Mouse (Mus musculus): ENCODE data around the gene Gfra1.

The Gfra1 gene

DNA sequence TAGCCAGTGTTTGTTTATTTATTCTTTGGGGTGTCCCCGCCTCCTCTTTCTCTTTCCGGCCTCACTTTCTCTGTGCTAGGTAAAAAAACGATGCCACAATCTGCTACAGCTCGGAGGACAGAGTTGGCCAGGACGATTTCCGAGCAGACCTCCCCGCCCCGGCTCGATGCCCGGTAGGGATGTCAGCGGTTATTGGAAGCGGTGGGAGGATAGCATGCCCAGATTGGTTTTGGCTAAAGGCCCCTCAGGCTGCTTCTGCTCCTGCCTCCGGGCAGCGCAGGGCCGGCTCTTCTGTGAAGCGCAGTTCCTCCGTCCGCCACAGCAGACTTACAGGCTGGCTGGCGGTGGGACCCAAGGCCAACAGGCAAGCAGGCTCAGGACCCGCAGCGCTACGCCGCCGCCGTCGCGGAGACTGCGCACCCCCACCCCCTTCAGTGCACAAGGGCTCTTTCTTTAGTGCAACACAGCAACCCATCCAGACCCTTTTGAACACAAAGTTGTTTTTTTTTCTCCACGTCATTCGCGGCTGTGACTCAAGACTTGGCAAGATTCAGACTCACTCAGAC lies at the start of gene Gfra1:
Gene Gfra1 (minus strand): TSS at position 414 of the 566 bp plus-strand sequence.
- no peak for DNase-seq

DNA sequence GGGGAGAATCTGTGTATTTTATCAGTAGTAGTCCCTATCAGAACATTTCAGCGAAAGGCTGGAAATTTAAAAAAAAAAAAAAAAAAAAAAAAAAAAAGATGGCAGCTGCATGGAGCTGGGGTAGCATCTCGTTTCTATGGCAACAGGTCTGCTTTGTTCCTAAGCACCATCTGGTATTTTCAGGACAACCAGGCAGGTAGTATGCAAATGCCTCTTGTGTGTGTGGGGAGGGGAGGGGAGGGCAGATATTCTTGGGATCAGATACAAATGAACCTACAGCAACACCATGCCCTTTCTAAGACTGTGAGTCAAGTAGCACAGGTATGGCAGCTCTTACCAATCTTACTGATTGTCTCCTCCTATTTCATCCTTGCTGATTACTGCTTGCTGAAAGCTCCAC lies 44.3 kb upstream of the Gfra1 start:
- no peak for DNase-seq

DNA sequence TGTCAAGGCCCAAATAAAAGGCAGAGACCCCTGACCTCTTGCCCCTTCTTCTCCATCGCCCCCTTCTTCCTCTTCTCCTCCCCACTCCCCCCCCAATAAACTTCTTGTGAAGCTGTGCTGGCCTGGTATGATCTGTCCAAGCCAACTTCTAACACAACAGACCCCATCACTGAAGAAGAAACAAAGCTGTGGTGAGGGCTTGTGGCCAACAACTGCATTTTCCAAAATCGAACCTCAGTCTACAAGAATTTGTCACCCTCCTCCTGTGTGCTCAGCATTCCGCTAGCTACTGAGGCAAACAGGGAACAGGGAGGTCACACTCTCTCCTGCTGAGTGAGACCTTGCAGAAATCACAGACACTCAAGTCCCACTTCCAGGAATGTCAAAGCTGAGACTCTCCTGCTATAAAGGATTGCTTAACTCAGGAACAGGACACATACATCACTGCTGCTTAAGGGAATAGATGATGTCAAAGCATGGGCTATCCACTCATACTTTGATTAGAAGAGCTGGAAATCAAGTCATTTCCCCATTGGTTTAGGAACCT lies 43.8 kb upstream of the Gfra1 start:
- no peak for DNase-seq

DNA sequence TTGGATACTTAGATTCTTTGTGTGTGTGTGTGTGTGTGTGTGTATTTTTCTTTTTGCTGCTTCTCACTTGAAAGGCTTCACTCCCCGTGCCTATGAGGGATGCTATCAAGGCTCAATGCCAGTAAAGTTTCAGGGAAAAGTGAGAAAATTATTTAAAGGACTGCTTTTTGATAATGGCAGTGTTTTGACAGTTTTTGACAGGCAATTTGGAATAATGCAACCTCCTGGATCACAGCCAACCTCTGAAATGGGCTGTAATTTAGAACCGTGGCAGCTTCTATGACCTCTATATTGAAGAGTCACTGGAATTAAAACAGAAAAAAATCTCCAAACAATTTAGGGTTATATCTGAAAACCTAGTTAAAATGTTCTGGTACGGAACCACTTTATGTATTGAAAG lies 41.4 kb upstream of the Gfra1 start:
- no peak for DNase-seq

DNA sequence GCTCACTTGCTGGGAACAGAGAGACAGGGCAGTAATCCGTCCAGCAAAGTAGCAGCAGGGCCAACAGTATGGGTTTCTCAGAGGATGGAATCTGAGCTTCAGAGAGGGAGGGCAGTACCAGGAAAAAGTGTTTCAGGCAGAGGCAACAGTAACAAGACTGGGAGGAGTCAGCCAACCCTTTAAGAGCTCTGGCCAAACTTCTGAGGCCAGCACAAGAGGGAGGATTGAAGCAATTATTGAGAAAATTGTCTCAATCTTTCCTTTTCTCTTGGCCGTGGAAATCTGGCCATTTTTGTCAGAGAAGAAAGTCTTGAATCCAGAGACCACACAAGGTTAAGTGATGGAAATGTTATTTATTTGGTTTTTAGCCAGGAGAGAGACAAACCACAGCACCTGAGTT lies 31.0 kb upstream of the Gfra1 start:
- no peak for DNase-seq

DNA sequence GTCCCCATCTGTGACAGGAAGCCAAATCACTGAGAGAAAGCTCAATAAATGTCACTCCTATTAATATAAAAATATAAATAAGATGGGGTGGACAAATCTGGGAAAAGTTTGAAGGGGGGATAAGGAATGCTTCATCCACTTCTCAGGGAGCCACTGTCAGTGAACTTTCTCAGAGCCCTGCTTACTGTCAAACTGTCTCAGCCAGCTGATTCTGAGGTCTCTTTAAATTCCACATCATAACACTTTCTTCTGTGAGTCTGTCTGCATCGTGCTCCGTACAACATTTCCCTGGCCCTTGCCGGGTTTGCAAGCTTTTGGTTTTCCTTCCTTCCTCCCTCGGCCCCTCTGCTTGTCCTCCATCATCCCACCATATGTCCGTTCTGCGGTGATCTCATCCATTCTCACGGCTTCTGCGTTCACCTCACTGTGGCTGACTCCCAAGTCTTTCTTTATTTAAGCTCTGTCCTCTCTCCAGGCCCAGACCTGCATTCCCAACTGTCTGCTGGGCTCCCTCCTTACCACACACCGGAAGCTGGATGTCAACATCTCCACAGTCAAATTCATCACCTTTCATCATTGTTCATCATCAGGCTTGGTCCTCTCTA lies 26.8 kb upstream of the Gfra1 start:
- DNase-seq, result no peak

DNA sequence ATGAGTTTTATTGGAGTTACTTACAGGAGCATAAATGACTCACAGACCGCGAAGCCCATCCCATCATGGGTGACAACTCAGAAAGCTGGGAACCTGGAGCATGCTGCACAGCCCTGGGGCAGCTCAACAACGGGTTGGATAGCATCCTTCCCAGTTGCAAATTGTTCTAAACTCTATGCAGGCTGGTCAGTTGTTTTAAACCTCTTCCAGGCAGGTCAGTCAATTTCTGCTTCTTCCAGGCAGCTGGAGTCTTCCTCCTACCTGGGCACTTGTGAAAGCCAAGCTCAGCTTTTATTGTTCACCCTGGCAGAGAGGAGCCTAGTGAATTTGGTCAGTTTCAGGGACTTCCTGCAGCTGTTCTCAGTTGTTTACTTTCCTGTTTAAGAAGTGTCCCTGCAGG lies 18.5 kb upstream of the Gfra1 start:
- no peak for DNase-seq

DNA sequence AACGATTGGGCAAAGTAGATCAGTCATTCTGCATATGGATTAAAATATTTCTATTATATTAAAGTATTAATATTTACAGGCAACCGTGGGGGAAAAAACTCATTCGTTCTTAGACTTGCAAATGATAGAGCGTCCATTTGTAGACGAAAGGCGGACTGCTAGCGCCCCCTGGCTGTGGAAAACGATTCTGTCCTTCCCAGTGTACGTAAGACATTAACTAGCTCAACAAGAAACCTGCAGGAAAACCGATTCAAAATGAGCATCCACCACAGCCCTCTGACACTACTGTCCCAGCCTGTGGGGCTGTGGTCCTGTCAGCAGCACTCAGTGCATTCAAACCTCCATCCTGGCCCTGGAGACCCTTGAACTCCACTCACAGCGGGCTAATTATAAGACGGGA lies 13.7 kb upstream of the Gfra1 start:
- peak; percentile 34 for DNase-seq

DNA sequence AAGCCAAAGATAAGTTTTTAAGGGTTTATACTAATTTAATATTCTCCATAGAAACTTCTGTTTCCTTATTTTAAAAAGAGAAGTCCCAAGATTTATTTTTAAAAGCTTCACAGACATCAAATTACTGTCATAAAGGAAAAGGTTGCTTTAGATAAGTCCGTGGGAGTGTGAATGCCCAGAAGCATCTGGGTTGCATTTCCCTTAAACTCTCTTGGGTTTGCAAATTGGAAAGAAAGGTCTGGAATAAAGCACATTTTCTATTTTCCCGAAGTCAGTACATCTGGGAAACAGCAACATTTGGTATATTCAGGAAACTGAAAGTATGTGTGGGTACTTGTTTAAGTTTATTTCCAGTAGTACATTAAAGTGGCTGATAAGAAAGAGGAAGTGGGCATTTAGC lies 12.6 kb upstream of the Gfra1 start:
- DNase-seq, result no peak

DNA sequence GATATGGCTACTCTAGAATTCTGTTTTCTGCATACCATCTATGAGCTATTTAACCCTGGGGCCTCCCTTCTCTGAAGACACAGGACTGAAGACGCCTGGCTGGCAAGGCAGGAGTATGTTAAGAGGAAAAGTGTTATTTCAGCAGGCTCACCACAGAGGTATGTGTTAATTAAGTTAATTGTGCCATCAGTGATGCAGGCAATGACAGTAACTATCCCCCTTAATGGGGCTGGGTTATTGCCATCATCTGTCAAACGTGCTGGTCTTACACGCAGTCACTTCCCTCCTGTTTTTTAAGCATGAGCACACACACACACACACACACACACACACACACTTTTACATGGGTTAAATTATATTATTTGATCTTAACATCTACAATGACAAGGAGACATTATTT lies 8.0 kb upstream of the Gfra1 start:
- no peak for DNase-seq

DNA sequence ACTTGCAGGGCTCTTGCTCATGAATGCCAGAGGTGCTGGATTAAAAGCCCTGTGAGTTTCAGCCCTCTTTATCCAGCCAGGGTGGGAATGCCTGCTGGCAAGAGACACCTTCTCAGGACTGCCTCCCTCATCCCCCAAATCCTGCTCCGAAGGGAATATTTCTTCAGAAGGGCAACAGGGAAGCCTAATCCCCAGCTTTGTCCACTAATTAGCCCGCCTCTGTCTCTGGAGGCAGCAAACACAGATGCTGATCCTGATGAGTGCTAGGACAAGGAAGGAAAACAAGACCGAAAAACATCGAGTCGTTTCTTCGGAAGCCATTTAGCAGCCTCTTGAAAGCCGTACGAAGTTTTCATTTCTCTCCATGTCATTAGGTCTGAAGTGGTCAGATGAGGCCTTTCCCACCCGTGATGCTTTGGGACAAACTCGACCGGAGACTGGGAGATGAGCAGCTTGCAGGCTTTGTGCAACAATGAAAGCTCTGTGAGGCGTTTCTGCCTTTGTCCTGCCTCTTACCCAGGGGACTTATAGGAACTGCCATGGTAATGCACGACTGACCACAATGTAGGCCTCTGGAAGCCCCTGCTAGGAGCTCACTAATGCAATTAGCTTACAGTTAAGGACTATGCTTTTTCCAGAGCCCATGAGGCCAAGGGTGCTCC lies 4.8 kb upstream of the Gfra1 start:
- DNase-seq, result no peak

DNA sequence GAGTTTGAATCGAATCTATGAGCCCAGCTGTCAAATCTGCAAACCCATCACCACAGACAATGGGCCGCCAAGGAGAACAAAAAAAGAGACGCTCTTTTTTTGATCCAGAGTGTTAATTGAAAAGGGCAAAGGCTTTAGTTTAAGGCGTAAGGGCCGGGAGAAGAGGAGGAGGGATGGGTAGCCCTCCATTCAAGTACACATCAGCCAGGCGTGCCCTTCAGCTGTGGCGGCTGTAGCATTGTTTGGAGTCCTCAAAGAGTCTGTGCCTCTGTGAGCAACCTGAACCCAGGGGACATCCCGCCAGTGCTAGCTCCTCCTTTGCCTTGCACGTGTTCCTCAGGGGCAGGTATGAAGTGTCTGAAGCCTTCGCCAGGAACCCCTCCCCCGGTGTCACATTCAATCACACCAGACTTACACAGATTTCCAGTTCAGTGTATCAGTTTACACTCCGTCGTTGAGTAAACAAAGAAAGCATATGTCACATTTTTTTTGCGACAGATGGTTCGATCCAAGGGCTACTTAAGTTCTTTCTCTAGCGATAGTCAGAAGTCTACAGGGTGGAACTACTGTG lies 867 bp upstream of the Gfra1 start:
- no peak for DNase-seq

DNA sequence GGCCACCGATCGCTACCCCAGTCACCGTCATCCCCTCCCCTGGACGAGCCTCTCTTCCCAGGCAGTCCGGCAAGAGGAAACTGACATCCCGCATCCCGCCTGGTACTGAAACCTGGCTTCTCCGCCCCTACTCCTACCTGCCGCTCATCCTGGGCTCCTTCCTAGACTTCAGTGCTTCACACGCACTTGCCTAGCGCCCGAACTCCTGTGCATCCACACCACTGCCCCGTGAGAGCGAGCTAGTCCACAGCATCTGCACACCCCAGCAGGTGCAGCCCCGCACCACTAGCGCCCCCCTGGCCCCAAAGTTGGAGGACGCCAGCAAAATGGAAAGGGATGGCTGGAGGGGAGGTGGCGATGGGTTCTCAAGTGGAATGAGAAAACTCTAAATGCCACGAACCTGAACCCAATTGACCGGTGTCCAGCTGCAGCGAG lies 631 bp downstream of the Gfra1 start:
- DNase-seq, result no peak

DNA sequence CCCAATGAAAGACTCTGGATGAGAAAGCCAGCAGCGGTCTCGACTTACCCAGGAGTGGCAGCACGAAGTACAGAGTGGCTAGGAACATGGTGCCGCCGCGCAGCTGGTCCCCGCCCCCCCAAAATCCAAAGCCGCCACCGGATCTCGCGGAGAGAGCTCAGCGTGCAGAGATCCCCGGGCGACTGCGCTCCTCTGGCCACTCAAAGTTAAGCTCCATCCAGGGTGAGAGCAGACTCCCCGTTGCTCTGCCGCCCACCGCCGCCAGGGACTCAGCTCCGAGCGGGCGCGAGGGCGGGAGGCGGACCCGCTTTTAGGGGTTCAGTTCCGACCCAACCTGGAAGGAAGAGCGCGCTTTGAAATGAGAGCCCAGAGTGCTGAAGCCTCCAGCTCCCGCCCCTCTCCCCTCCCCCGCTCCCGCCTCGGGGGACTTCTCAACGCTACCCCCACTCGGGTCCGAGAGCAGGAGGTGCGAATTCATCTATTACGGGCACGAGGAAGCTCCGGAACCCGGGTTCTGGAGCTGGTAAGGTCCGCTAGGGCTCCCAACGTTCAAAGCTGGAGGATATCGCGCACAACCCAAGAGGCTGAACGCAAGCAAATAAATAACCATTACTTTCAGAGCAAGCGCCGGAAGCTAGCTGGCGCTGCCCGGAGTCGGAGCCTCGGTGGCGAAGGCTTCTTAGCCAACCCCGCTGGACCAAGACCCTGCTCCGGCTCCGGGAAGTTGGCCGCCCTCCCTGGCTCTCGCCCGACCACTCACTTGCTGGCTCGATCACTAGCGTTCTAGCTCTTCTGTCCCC lies 1.2 kb downstream of the Gfra1 start:
- DNase-seq, result no peak

DNA sequence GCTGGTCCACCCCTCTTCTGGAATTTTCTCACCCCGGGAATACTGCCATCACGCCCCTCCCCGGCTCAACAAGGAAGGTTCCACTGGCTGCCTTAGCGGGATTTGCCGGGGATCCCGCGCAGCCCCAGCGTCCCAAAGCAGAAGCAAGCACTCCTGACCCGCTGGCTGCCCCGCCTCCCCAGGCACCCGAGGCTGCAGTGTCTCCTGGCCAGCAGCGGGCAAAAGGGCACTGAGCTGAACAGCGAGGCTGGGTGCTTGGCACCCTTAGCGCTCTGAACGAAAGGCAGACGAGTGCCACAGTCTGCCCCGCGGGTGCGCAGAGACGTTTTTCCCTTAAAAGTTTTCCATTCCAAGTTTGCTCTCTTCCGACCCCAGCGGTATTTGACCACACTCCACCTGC lies 2.1 kb downstream of the Gfra1 start:
- no peak for DNase-seq

DNA sequence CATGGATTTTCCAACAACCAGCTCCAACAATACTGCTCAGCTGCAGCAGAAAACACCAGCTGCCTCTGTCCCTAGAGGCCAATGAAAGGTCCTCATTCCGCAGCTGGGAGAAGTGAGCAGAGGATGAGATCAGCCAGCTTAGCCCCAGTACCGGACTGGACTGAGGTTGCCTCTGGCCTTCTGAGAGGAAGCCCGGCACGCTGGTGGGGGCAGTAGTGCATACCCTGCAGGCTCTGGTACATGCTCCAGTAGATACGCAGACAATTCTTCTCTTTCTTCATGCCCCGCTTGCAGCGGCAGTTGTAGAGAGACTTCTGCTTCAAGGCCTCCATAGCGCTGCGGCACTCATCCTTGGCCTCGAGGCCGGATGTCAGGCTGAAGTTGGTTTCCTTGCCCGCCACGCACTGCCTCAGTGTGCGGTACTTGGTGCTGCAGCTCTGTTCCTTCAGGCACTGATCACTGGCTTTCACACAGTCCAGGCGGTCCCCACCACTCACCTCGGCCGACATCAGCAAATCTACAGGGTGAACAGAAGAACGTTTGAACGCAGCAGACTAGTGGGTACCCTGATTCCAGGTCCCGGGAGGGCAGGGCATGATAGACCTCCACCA lies 2.7 kb downstream of the Gfra1 start:
- no peak for DNase-seq

DNA sequence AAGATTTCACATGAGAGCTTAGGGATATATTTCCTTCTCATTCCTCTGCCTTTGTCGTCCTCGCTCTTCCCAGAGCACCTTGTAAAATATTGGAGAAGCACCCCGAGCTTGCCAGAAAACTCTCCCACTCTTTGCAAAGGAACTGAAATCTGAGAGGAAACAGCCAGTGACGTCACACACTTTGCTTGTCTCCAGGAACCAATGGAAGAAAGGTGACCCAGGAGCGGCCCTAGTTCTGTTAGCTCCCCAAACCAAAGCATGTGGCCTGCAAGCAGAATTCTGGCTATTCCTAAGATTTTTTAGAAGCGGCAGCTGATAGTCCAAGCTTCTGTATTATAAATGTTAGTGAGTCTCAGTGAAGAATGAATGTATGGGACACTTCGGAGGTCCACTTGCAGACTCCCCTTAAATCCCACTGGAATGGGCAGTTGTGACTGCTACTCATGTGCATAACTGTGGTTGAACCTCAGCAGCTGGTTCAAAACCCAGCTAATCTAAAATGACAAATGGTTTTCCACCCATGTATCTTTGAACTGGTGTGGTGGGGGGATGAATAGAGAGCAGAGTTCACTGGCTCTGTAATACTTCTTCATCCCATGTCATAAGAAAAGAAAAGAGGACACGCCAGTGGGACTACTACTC lies 3.4 kb downstream of the Gfra1 start:
- DNase-seq, result no peak

DNA sequence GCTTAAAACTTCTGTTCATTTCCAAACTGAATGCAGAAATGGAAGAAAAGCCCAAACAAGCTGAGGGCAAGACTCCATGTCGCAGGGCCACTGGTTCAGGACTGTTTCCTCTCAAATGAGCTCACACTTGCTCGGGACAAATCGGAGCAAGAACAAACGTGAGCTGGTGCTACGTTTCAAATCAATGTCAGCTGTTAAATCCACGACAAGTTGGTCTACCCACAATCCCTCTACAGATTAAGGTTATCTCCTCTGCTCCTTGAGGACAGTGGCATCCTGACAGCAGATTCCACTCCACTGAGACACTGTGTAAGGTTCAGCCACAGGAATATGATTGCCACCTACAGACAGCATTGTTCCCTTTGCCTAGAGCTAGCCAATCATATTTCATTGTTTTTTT lies 4.4 kb downstream of the Gfra1 start:
- no peak for DNase-seq

DNA sequence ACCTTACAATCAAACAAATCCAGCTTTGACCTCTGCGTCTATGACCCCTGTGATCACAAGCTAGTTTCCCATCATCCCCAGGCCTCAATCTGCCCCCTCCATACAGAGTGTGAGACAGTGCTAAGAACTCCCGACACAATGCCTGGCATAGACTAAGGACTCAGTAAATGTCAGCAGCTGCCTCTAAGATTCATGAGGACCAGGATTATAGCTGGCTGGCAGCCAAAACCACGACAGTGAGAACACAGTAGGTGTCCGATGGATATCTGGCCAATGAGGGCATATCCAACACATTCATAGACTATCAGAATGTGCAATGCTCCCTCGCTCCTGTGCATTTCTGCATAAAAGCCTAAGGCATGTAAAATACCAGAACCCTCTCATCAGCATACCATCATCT lies 5.0 kb downstream of the Gfra1 start:
- DNase-seq, result no peak

DNA sequence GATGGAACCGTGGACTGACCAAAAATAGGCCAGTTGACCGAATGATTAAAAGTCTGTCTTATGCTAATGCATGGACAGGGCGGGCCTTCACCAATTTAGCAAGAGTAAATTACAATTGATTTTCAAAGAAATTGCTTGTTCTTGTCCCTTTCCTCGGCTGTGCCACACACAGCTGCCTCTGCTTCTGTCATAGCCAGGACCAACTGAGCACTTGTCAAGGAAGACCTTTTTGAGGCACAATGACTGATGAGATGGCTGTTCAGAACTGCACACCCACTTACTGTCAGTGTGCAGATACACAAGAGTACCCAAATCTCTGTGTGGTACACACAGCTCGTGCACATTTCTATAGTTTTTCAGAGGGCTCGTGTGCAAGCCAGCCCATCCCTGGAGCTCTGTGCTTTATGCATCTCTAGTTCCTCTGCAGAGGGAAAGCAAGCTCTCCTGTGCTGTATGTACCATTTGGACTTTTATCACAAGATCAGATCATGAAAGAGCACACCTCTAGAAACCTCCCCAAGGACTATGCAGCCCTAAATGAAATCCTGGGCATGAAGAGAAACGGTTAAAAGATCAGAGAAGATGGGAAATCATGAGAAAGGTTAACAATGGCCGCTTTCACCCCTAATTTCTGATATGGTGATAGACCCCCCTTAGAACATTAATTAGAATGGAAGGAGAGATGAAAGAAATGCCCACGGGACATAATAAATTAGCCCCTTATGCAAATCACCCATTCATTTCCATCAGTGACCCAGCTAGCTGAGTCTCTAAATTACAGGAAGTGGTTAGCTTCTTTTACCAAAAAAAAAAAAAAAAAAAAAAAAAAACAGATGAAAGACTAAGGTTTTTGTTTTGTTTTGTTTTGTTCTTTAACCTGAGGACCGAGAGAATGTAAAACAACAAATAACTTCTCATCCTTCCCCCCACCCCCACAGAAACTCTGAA lies 12.7 kb downstream of the Gfra1 start:
- DNase-seq, result no peak

DNA sequence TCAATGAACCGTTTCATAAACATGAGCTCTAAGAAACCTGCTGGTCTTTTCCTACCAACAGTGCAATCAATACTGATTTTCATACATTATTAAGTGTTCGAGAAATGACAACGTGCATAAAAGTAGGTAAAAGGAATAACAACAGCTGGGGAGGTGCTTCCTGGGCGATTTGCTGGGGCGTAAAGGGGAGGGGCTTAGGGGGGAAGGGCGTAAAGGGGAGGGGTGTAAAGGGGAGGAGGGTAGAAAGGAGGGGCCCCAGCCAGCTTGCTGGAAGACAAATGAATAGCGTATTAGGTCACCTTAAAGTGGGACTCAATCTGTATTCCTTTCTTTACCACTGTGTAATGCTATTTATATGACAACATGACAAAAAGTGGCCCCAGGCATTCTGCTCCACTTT lies 13.9 kb downstream of the Gfra1 start:
- no peak for DNase-seq

Measured in cerebellum, adult 11-12 months (tissue).